Mouse (Mus musculus): ENCODE data around the gene Exoc6.

GRCm38 (mm10) chr19:37697335-37697636 lies 147.1 kb downstream of the Exoc6 start:
- no peak for TF ChIP-seq POLR2A (IDR thresholded peaks at IDR 0.05; ENCODE audit: extremely low read depth, insufficient read depth, low read length)
- no peak for TF ChIP-seq CTCF (IDR thresholded peaks at IDR 0.05; ENCODE audit: extremely low read depth, insufficient read depth, low read length)

All from cortical plate, adult 2 months (tissue).